Mouse (Mus musculus) embryonic fibroblast, embryonic 13.5 days (primary cell): ENCODE results near the gene Eefsec. TPM values are rescaled to one million over a fixed set of nuclear protein-coding genes. Genes with fewer than 3 reads are reported as not detected.

Experiments used
- H3K27ac ChIP-seq: 2 replicates; pipeline ENCODE4 v1.5.1; 2012; ENCODE audit warnings: low read length, control low read depth, inconsistent platforms; ENCODE audit not compliant: insufficient read depth
- H3K4me1 ChIP-seq: 2 replicates; pipeline ENCODE4 v1.6.1; 2011; ENCODE audit warnings: low read length; ENCODE audit not compliant: control insufficient read depth, insufficient read depth
- H3K4me3 ChIP-seq: 2 replicates; pipeline ENCODE4 v1.5.1; 2011; ENCODE audit warnings: mild to moderate bottlenecking, control low read depth, low read length; ENCODE audit not compliant: insufficient read depth
- CTCF ChIP-seq: IDR thresholded peaks from 2 replicates; pipeline ENCODE4 v1.5.1; 2011; ENCODE audit warnings: mild to moderate bottlenecking, control low read depth, low read length, moderate library complexity, borderline replicate concordance; ENCODE audit not compliant: insufficient read depth
- POLR2A ChIP-seq: IDR thresholded peaks from 2 replicates; pipeline ENCODE4 v1.6.1; 2011; ENCODE audit warnings: low read depth, mild to moderate bottlenecking, control low read depth, low read length, moderate library complexity
- polyA plus RNA-seq: library from polyadenylated mRNA; stranded (reverse); fragments of >200 nt; gene quantifications from 2 replicates; pipeline ENCODE4 v1.2.4, GENCODE M21; 2011; ENCODE audit warnings: low read depth; ENCODE audit not compliant: missing spikeins, insufficient read length

The Eefsec gene
- polyA plus RNA-seq, 1 experiment, result 13.8 TPM

DNA sequence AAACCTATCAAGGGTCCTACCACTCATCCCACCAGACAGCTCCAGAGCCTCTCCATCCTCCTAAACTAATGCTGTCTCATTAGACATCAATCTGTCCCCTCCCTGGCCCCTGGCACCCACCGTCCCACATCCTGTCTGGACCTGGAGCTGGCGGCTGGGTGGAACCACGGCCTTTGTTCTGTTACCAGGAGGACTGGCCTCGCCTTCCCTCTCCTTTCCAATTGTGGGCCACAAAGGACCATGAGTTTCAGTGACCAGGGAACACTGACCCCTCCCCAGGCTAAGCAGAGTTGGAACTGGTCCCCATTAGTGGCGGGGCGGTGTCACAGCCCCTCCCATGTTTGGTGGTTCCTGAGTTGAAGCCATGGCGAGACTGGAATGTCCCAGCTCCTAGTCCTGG, 218.8 kb downstream of the Eefsec start:
- Histone ChIP-seq H3K4me1 (no peaks in the 10 kb centered on the region), H3K4me3 (no peak overlapping the region), H3K27ac (no peak overlapping the region)
- TF ChIP-seq POLR2A, result no peak
- no peak for TF ChIP-seq CTCF

GRCm38 (mm10) chr6:88226570-88226994, 219.8 kb downstream of the Eefsec start:
- Histone ChIP-seq H3K27ac (no peak overlapping the region), H3K4me1 (no peaks in the 10 kb centered on the region)
- TF ChIP-seq CTCF, result no peak
- no peak for TF ChIP-seq POLR2A

GRCm38 (mm10) chr6:88221968-88222367, 224.4 kb downstream of the Eefsec start, which contains the start of gene Dnajb8:
Gene Dnajb8 (plus strand): TSS chr6:88222268.
- Histone ChIP-seq H3K4me1 (no peaks in the 10 kb centered on the region), H3K4me3 (no peak within 1 kb of the TSS), H3K27ac (no peak within 1 kb of the TSS)
- no peak for TF ChIP-seq POLR2A
- TF ChIP-seq CTCF, result no peak

More at GRCm38 (mm10) chr6:88226570-88226994, 219.8 kb downstream of the Eefsec start:
- no peak overlapping the region for H3K4me3 ChIP-seq

DNA sequence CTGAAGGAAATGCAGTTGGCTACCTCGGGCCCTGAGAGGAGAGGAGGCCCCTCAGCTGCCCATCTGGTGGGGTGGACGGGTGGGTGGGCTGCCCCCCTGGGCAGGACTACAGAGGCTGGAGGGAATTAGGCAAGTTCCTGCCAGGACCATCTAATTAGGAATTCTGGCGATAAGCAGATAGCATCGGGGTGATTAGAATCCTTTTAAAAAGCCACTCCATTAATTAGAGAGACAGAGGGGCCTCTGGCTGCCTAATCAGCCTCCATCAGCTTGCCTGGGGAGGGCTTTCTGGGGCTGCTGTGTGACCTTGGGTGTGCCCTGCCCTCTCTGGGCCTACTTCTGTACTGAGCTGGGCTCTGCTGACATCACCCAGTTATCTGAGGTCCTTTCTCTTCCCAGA, 227.2 kb downstream of the Eefsec start:
- no peak overlapping the region for H3K4me3 ChIP-seq

DNA sequence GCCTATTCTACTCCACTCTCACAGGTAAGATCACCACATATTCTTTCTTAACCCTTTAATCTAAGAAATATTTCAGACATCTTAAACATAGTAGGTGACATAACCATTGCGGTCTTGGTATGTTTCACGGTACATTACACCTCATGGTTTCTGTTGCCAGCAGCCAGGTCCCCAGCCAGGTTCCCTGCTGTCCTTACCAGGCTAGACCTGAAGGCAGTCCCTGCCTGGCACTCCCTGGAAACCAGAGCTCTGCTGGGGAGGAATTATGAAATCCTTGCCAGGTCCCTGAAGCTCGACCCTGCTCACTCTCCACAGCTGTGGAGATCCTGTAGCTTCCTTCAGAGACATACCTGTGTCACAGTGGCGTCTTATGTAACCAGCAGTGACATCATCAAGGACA, 230.1 kb downstream of the Eefsec start:
- no peak overlapping the region for H3K27ac ChIP-seq
- no peak overlapping the region for H3K4me3 ChIP-seq
- TF ChIP-seq POLR2A (no peak), CTCF (no peak)
- no peaks in the 10 kb centered on the region for H3K4me1 ChIP-seq

More for the DNA sequence above, 227.2 kb downstream of the Eefsec start:
- TF ChIP-seq CTCF (no peak), POLR2A (no peak)
- no peaks in the 10 kb centered on the region for H3K4me1 ChIP-seq
- no peak overlapping the region for H3K27ac ChIP-seq

DNA sequence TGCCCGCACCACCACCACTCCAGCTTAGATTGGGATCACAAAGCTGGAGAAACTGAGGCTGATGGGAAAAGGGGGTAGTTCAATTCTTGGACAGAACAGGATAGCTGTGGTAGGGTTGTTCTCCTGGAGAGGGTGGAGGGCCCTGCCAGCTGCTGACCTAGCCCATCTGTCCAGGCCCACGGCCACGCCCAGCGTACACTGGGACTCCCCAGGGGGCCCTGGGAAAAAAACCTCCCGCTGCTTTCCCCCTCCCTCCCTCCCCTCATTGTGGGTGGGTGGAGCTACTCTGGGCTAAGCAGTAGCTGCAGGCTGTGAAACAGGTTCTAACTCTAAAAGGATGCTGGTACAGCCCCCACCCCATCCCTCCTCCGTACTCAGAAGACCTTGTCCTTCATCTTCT, 230.5 kb downstream of the Eefsec start:
- Histone ChIP-seq H3K4me1 (no peaks in the 10 kb centered on the region), H3K27ac (no peak overlapping the region), H3K4me3 (no peak overlapping the region)
- TF ChIP-seq POLR2A (no peak), CTCF (no peak)

GRCm38 (mm10) chr6:88210182-88210581, 236.2 kb downstream of the Eefsec start:
- TF ChIP-seq CTCF (no peak), POLR2A (no peak)
- Histone ChIP-seq H3K27ac (no peak overlapping the region), H3K4me3 (no peak overlapping the region), H3K4me1 (peaks cover 2% of the 10 kb centered on the region; the same call in 1 of the 2 replicates)

DNA sequence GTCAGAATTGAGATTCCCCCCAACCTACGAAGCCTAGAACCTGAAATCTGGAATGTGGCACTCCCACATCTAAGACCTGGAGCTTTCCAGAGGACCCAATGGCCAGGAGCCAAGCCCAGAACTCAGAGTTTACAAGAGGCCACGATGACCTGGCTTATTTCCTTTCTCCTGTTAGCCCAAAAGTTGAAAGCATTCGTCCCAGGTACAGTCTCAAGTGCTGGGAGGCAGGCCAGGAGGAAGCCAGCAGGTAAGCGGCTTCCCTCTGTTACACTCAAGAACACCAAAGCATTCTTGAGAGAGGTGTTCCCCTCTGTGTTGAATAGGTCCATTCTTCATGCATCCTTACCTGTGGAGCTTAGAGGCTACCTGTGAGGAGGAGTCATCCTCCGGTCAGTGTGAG, 236.9 kb downstream of the Eefsec start:
- no peak for TF ChIP-seq CTCF
- TF ChIP-seq POLR2A, result no peak
- Histone ChIP-seq H3K4me3 (no peak overlapping the region), H3K4me1 (peaks cover 5% of the 10 kb centered on the region; the same call in 1 of the 2 replicates), H3K27ac (no peak overlapping the region)

GRCm38 (mm10) chr6:88208321-88208720, 238.0 kb downstream of the Eefsec start:
- Histone ChIP-seq H3K4me3 (no peak overlapping the region), H3K4me1 (peaks cover 9% of the 10 kb centered on the region; the same call in 1 of the 2 replicates), H3K27ac (no peak overlapping the region)
- TF ChIP-seq CTCF (no peak), POLR2A (no peak)

DNA sequence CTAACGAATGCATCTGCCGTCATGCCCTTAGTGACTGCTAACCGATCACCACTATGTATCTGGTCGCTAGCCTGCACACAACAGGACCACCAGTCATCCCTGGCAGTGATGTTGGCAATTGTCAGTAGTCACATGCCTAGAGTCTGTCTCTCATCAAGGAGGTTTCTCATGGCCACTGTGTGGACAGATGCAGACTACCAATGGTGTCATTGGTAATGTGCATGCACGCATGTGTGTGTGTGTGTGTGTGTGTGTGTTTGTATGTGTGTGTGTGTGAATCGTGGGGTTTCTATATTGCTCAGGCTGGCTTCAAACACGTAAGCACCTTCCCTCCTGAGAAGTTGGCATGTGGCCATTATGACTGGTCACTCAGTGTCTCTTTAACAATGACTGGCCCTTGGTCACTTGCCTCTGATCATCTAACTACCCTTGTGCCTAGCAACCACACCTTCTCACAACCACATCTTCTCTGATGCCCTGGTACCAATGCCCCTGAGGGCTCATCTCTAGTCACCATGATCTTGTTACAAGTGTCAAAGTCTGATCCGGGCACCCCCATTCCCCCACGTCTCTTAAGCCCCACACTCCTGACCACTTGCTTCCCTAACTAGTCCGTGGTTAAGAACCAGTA, 238.8 kb downstream of the Eefsec start:
- H3K4me3 ChIP-seq, result no peak overlapping the region

More for the DNA sequence above, 238.8 kb downstream of the Eefsec start:
- Histone ChIP-seq H3K4me1 (peaks cover 9% of the 10 kb centered on the region; the same call in 1 of the 2 replicates), H3K27ac (no peak overlapping the region)
- no peak for TF ChIP-seq POLR2A
- no peak for TF ChIP-seq CTCF

Other genes starting within 250 kb of the Eefsec start
- gene Dnajb8, start 224.3 kb downstream of the Eefsec start, polyA plus RNA-seq, result not detected in 2 replicates
- 44.4 and 46.0 TPM in 2 replicates for gene Ruvbl1, start 18.9 kb upstream of the Eefsec start, polyA plus RNA-seq
- gene Sec61a1, start 72.4 kb upstream of the Eefsec start, polyA plus RNA-seq, result 226 and 279 TPM in 2 replicates
- not detected in 2 replicates for gene Kbtbd12, start 191.4 kb upstream of the Eefsec start, polyA plus RNA-seq